Mouse (Mus musculus): ENCODE results near the gene Ostc.

DNA sequence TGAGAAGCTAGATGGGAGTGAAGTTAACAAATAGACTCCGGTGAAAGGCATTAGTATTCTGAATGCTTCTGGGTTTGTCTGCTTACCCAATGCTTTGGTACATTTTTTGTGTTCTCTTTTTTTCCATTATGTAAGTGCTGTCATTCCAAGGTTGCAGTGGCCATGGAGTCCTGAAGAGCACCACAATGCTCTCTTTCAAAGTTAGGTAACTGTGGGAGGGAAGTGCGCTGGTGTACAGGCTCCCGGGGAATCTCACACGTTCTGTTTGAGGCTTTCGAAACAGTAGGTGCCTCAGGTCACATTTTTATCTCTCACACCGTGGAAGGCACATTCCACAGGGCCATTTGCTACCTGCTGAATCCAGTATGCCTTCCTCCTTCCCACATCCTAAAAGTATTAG is 59.7 kb downstream of the Ostc start:
- TF ChIP-seq CTCF (IDR thresholded peaks at IDR 0.05; ENCODE audit: low read depth, low read length) = no peak
- TF ChIP-seq POLR2AphosphoS5 (IDR thresholded peaks at IDR 0.05; ENCODE audit: insufficient replicate concordance, low read depth, low read length) = no peak
- TF ChIP-seq GATA1 (IDR thresholded peaks at IDR 0.05; ENCODE audit: borderline replicate concordance, low read length) = no peak
- no peak for TF ChIP-seq GATA2 (IDR thresholded peaks at IDR 0.05; ENCODE audit: borderline replicate concordance, low read depth, low read length)
- TF ChIP-seq TAL1 (conservative IDR thresholded peaks at IDR 0.05; ENCODE audit: low read depth, low read length) = no peak
